Mouse (Mus musculus): ENCODE data around the gene Bcl7c.
"Not testable (repeated sequence)": the region's sequence is repeated elsewhere in the genome, so short reads cannot be mapped to it uniquely, and the experiment has no call there.

The Bcl7c gene

GRCm38 (mm10) chr7:127708207-127709078 lies at the start of gene Bcl7c:
Bcl7c (minus strand) TSS chr7:127708933.
- DNase-seq (ENCODE audit: extremely low read depth, insufficient read length, low spot score), result peak; percentile 93

GRCm38 (mm10) chr7:127753741-127754140 lies 45.0 kb upstream of the Bcl7c start:
- DNase-seq (ENCODE audit: extremely low read depth, insufficient read length, low spot score), result no peak

GRCm38 (mm10) chr7:127753158-127753557 lies 44.4 kb upstream of the Bcl7c start:
- no peak for DNase-seq (ENCODE audit: extremely low read depth, insufficient read length, low spot score)

- DNase-seq (ENCODE audit: extremely low read depth, insufficient read length, low spot score), result no peak
These were observed 43.3 kb upstream of the Bcl7c start for GRCm38 (mm10) chr7:127752069-127752468.

- DNase-seq (ENCODE audit: extremely low read depth, insufficient read length, low spot score), result no peak
These were observed 42.9 kb upstream of the Bcl7c start for GRCm38 (mm10) chr7:127751619-127752018.

- DNase-seq (ENCODE audit: extremely low read depth, insufficient read length, low spot score), result no peak
These were observed 41.7 kb upstream of the Bcl7c start for GRCm38 (mm10) chr7:127750131-127751127.

- DNase-seq (ENCODE audit: extremely low read depth, insufficient read length, low spot score), result no peak
These were observed 39.5 kb upstream of the Bcl7c start for GRCm38 (mm10) chr7:127748235-127748560.

- DNase-seq (ENCODE audit: extremely low read depth, insufficient read length, low spot score), result no peak
These were observed 39.0 kb upstream of the Bcl7c start for GRCm38 (mm10) chr7:127747559-127748234.

GRCm38 (mm10) chr7:127746494-127747491 lies 38.1 kb upstream of the Bcl7c start:
- peak; percentile 44 for DNase-seq (ENCODE audit: extremely low read depth, insufficient read length, low spot score)

GRCm38 (mm10) chr7:127745652-127746493 lies 37.1 kb upstream of the Bcl7c start:
- peak; percentile 93 for DNase-seq (ENCODE audit: extremely low read depth, insufficient read length, low spot score)

- DNase-seq (ENCODE audit: extremely low read depth, insufficient read length, low spot score), result no peak
These were observed 36.5 kb upstream of the Bcl7c start for GRCm38 (mm10) chr7:127745251-127745651.

GRCm38 (mm10) chr7:127744366-127745045 lies 35.8 kb upstream of the Bcl7c start, which contains the start of gene Fbxl19:
Fbxl19 (plus strand) TSS chr7:127744543.
- DNase-seq (ENCODE audit: extremely low read depth, insufficient read length, low spot score), result peak; percentile 48

GRCm38 (mm10) chr7:127732066-127732465 lies 23.3 kb upstream of the Bcl7c start, which contains the start of gene Ctf2:
Ctf2 (minus strand) TSS chr7:127732166.
- not testable (repeated sequence) for DNase-seq (ENCODE audit: extremely low read depth, insufficient read length, low spot score)

- DNase-seq (ENCODE audit: extremely low read depth, insufficient read length, low spot score), result no peak
These were observed 21.4 kb upstream of the Bcl7c start for GRCm38 (mm10) chr7:127730170-127730569.

GRCm38 (mm10) chr7:127727898-127728297 lies 19.2 kb upstream of the Bcl7c start:
- no peak for DNase-seq (ENCODE audit: extremely low read depth, insufficient read length, low spot score)

GRCm38 (mm10) chr7:127725924-127726323 lies 17.2 kb upstream of the Bcl7c start:
- DNase-seq (ENCODE audit: extremely low read depth, insufficient read length, low spot score), result no peak

GRCm38 (mm10) chr7:127725490-127725889 lies 16.8 kb upstream of the Bcl7c start:
- DNase-seq (ENCODE audit: extremely low read depth, insufficient read length, low spot score), result no peak

GRCm38 (mm10) chr7:127719258-127719657 lies 10.5 kb upstream of the Bcl7c start:
- DNase-seq (ENCODE audit: extremely low read depth, insufficient read length, low spot score), result no peak
